Mouse (Mus musculus): ENCODE data around the gene Dync2h1. TPM values are rescaled to one million over a fixed set of nuclear protein-coding genes. Genes with fewer than 3 reads are reported as not detected.
"Not testable (repeated sequence)": the region's sequence is repeated elsewhere in the genome, so short reads cannot be mapped to it uniquely, and the experiment has no call there.

Gene Dync2h1
- total RNA-seq (2015; ENCODE audit: low replicate concordance) = 2.2 and 2.5 TPM in 2 replicates
- total RNA-seq (2017; ENCODE audit: low replicate concordance) = 4.1 and 5.1 TPM in 2 replicates

GRCm38 (mm10) chr9:7184172-7184896, at the start of gene Dync2h1, which contains the start of gene Dcun1d5:
TSS of gene Dync2h1 (minus strand) at chr9:7184446.
TSS of gene Dcun1d5 (plus strand) at chr9:7184520.
- peak; percentile 95 for ATAC-seq (replicated peaks; ENCODE audit: low FRiP score, poor library complexity, severe bottlenecking)

GRCm38 (mm10) chr9:7221460-7221859, 37.2 kb upstream of the Dync2h1 start:
- ATAC-seq (replicated peaks; ENCODE audit: low FRiP score, poor library complexity, severe bottlenecking) = no peak

- no peak for ATAC-seq (replicated peaks; ENCODE audit: low FRiP score, poor library complexity, severe bottlenecking)
Observed at GRCm38 (mm10) chr9:7221024-7221423, 36.8 kb upstream of the Dync2h1 start.

- no peak for ATAC-seq (replicated peaks; ENCODE audit: low FRiP score, poor library complexity, severe bottlenecking)
Observed at GRCm38 (mm10) chr9:7216240-7216639, 32.0 kb upstream of the Dync2h1 start.

- not testable (repeated sequence) for ATAC-seq (replicated peaks; ENCODE audit: low FRiP score, poor library complexity, severe bottlenecking)
Observed at GRCm38 (mm10) chr9:7190694-7191093, 6.4 kb upstream of the Dync2h1 start.

- peak; percentile 75 for ATAC-seq (replicated peaks; ENCODE audit: low FRiP score, poor library complexity, severe bottlenecking)
Observed at GRCm38 (mm10) chr9:7184897-7185291, 648 bp upstream of the Dync2h1 start.

GRCm38 (mm10) chr9:7176618-7177610, 7.3 kb downstream of the Dync2h1 start:
- ATAC-seq (replicated peaks; ENCODE audit: low FRiP score, poor library complexity, severe bottlenecking) = peak; percentile 95

- ATAC-seq (replicated peaks; ENCODE audit: low FRiP score, poor library complexity, severe bottlenecking) = no peak
Observed at GRCm38 (mm10) chr9:7173756-7174155, 10.5 kb downstream of the Dync2h1 start.

GRCm38 (mm10) chr9:7167339-7167998, 16.8 kb downstream of the Dync2h1 start:
- no peak for ATAC-seq (replicated peaks; ENCODE audit: low FRiP score, poor library complexity, severe bottlenecking)

GRCm38 (mm10) chr9:7160688-7161087, 23.6 kb downstream of the Dync2h1 start:
- ATAC-seq (replicated peaks; ENCODE audit: low FRiP score, poor library complexity, severe bottlenecking) = no peak

GRCm38 (mm10) chr9:7159718-7160117, 24.5 kb downstream of the Dync2h1 start:
- ATAC-seq (replicated peaks; ENCODE audit: low FRiP score, poor library complexity, severe bottlenecking) = no peak

GRCm38 (mm10) chr9:7158605-7159004, 25.6 kb downstream of the Dync2h1 start:
- no peak for ATAC-seq (replicated peaks; ENCODE audit: low FRiP score, poor library complexity, severe bottlenecking)

- ATAC-seq (replicated peaks; ENCODE audit: low FRiP score, poor library complexity, severe bottlenecking) = no peak
Observed at GRCm38 (mm10) chr9:7154391-7154790, 29.9 kb downstream of the Dync2h1 start.

GRCm38 (mm10) chr9:7122863-7123262, 61.4 kb downstream of the Dync2h1 start:
- no peak for ATAC-seq (replicated peaks; ENCODE audit: low FRiP score, poor library complexity, severe bottlenecking)

- no peak for ATAC-seq (replicated peaks; ENCODE audit: low FRiP score, poor library complexity, severe bottlenecking)
Observed at GRCm38 (mm10) chr9:7110166-7110565, 74.1 kb downstream of the Dync2h1 start.

GRCm38 (mm10) chr9:7101361-7101760, 82.9 kb downstream of the Dync2h1 start:
- ATAC-seq (replicated peaks; ENCODE audit: low FRiP score, poor library complexity, severe bottlenecking) = no peak

GRCm38 (mm10) chr9:7074625-7075024, 109.6 kb downstream of the Dync2h1 start:
- ATAC-seq (replicated peaks; ENCODE audit: low FRiP score, poor library complexity, severe bottlenecking) = no peak

- ATAC-seq (replicated peaks; ENCODE audit: low FRiP score, poor library complexity, severe bottlenecking) = no peak
Observed at GRCm38 (mm10) chr9:7070846-7071245, 113.4 kb downstream of the Dync2h1 start.

GRCm38 (mm10) chr9:7050588-7050987, 133.7 kb downstream of the Dync2h1 start:
- ATAC-seq (replicated peaks; ENCODE audit: low FRiP score, poor library complexity, severe bottlenecking) = no peak

Measured in erythroid progenitor cell, adult 5-6 weeks (primary cell).